Mouse (Mus musculus): Measurements from ENCODE around the gene Otulin.

DNA sequence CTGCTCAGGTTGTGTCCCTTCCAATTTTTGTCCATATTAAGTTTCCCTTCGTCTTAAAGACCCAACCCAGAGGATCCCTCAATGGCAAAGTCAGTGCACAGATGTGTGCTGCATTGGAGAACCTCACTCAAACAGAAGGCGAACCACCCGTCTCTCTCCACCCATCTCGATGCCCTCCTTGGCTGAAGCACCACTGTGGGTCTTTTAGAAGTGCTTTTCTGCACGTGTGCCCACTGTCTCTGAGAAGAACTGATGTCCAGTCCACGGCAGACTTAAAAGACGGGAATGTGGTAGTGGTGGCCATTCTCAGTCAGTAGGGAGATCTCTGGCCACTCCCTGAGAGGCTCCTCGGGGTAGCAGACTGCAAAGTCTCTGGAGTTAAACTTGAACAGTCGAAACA lies 26.1 kb upstream of the Otulin start:
- TF ChIP-seq CTCF (conservative IDR thresholded peaks at IDR 0.05; ENCODE audit: insufficient read depth, insufficient read length, low read depth, low read length) = no peak
- no peak for TF ChIP-seq POLR2A (IDR thresholded peaks at IDR 0.05; ENCODE audit: low read depth, low read length)

Measured in kidney, adult 2 months (tissue).